Mouse (Mus musculus) cerebellum, adult 2 months (tissue): ENCODE measurements at regions not wholly inside any gene's neighbourhood (a gene's known extent, or its start where the extent isn't known, plus 50 kb on each side); places are given as distances from the start of the nearest gene placed in this dataset.

Experiments used
- CTCF ChIP-seq: fragments of 200-500 bp; IDR thresholded peaks from 2 replicates; pipeline ENCODE4 v1.5.1; 2011; ENCODE audit warnings: low read depth, mild to moderate bottlenecking, control low read depth, low read length, moderate library complexity, borderline replicate concordance; ENCODE audit not compliant: insufficient read depth
- POLR2A ChIP-seq: fragments of 200-500 bp; IDR thresholded peaks from 2 replicates; pipeline ENCODE4 v1.6.1; 2011; ENCODE audit warnings: low read length, control low read depth, borderline replicate concordance; ENCODE audit not compliant: insufficient read depth

GRCm38 (mm10) chr13:97545971-97546454, 214.4 kb downstream of the Gm10260 start:
- TF ChIP-seq CTCF = no peak
- TF ChIP-seq POLR2A = no peak
